In the genomic region with DNA sequence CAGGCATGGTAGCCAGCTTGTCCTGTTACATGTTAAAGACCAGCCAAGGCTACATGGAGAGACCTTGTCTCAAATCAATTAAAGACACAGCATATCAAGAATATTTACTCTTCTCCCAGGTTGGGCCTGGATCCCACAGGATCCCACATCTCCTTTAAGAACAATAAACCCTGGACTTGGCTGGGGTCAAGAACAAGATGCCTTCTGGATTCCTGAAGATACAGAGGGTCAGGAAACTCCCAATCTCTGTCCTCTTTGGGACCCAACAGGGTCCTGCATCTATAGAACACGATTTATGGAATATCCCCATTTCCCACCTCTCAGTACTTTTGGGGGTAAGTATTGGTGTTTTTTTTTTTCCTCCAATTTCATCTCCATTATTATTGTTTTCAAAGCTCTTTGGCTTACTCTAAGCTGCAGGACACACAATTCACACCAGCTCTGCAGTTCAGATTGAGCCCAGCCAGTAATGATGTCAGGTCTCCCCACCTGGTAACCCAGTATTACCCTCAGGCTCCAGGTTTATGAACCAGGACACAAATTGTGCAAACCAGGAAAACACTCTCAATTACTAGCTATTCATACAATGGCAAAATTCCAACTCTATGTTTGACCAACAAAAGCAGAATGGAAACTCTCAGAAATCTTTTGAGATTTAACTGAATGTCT, we compare ENCODE assay signal across 11 mouse cellular contexts. TPM values are rescaled to one million over a fixed set of nuclear protein-coding genes. Genes with fewer than 3 reads are reported as not detected.
DNase-seq lines count a peak whose midpoint lies in the region; ATAC-seq lines count a peak whose summit lies in the region.
"Had no signal": no experiment of that assay in that cellular context is flagged by ENCODE, and none has a peak within 500 bp of the region (broad histone marks: within the 10 kb centered on the region; RNA-seq: fewer than 3 reads in every experiment).

No protein-coding gene starts in this region.

- no peak overlapping the region for H3K27ac ChIP-seq in heart, embryonic 14.5 days (replicated peaks in 1 of 2; ENCODE audit: control insufficient read depth in 1 of 2, insufficient read depth in 1 of 2, low read depth in 2 of 2, low read length in 2 of 2)
- peak overlapping the region; percentile 93 for H3K27ac ChIP-seq in embryonic facial prominence, embryonic 10.5 days (replicated peaks)
- H3K27ac ChIP-seq in limb, embryonic 12.5 days = peak overlapping the region; percentile 93

- peaks cover 13% of the 10 kb centered on the region for H3K36me3 ChIP-seq in heart, embryonic 14.5 days (ENCODE audit: control insufficient read depth, insufficient read depth, low read length)
- H3K36me3 ChIP-seq in embryonic facial prominence, embryonic 10.5 days (replicated peaks) = peaks cover 23% of the 10 kb centered on the region
- H3K36me3 ChIP-seq in limb, embryonic 12.5 days = peaks cover 15% of the 10 kb centered on the region

- no peaks in the 10 kb centered on the region for H3K9me3 ChIP-seq in heart, embryonic 14.5 days (ENCODE audit: control insufficient read depth, low read length)
- no peaks in the 10 kb centered on the region for H3K9me3 ChIP-seq in embryonic facial prominence, embryonic 10.5 days
- no peaks in the 10 kb centered on the region for H3K9me3 ChIP-seq in limb, embryonic 12.5 days

- 44% methylated on average over 1 of the region's 1 CpGs for WGBS in heart, embryonic 14.5 days
- WGBS in embryonic facial prominence, embryonic 10.5 days = 46% methylated on average over 1 of the region's 1 CpGs
- WGBS in limb, embryonic 12.5 days = 51% methylated on average over 1 of the region's 1 CpGs

- intact Hi-C loops in heart, postnatal 36 days (cut with DNase I) = no loop called here

- DNase-seq in heart, postnatal 36 days = no peak
- DNase-seq in 3T3-L1 (ENCODE audit: low read depth, low spot score) = peak; percentile 37
- DNase-seq in embryonic facial prominence, embryonic 10.5 days (ENCODE audit: low spot score) = no peak
- no peak for DNase-seq in cerebellum, adult 9-10 months
- DNase-seq in cerebellum, adult 9-11 months = no peak
- DNase-seq: cerebellum, adult 11 months; gastrocnemius, adult 2 months had no signal

- H3K9ac ChIP-seq in heart, embryonic 14.5 days (ENCODE audit: low read length) = no peak overlapping the region
- no peak overlapping the region for H3K9ac ChIP-seq in limb, embryonic 12.5 days (replicated peaks)

- 0 out of 4 replicates have a peak overlapping the region, but pooled peaks of 1 of the 2 experiments have one; percentile 82 for H3K4me3 ChIP-seq in heart, embryonic 14.5 days (ENCODE audit: control insufficient read depth in 1 of 2, insufficient read depth in 1 of 2, low read depth in 1 of 2, low read length in 2 of 2)
- peak overlapping the region; percentile 71 for H3K4me3 ChIP-seq in embryonic facial prominence, embryonic 10.5 days
- H3K4me3 ChIP-seq in limb, embryonic 12.5 days (replicated peaks) = peak overlapping the region; percentile 71; the same call in 1 of the 2 replicates

- H3K4me2 ChIP-seq in heart, embryonic 14.5 days (ENCODE audit: low read length) = peak overlapping the region; percentile 90; the same call in 1 of the 2 replicates
- H3K4me2 ChIP-seq in limb, embryonic 12.5 days = peak overlapping the region; percentile 77

- no peaks in the 10 kb centered on the region for H3K27me3 ChIP-seq in heart, embryonic 14.5 days (ENCODE audit: control insufficient read depth, insufficient read depth, low read length)
- no peaks in the 10 kb centered on the region for H3K27me3 ChIP-seq in embryonic facial prominence, embryonic 10.5 days (replicated peaks; ENCODE audit: low read depth, poor library complexity, severe bottlenecking)
- H3K27me3 ChIP-seq in limb, embryonic 12.5 days = no peaks in the 10 kb centered on the region

- H3K4me1 ChIP-seq in heart, embryonic 14.5 days (ENCODE audit: control insufficient read depth in 2 of 2, insufficient read depth in 2 of 2, low read length in 2 of 2) = peaks cover 4 to 11% of the 10 kb centered on the region in 2 experiments
- peaks cover 17% of the 10 kb centered on the region for H3K4me1 ChIP-seq in embryonic facial prominence, embryonic 10.5 days
- peaks cover 8% of the 10 kb centered on the region for H3K4me1 ChIP-seq in limb, embryonic 12.5 days (replicated peaks)

- no peak for ATAC-seq in heart, embryonic 14.5 days (ENCODE audit: insufficient number of reproducible peaks, insufficient read depth, low FRiP score, low read depth)
- no peak for ATAC-seq in limb, embryonic 12.5 days (ENCODE audit: insufficient number of reproducible peaks, insufficient read depth, low FRiP score, low TSS enrichment, low read depth)
- ATAC-seq in megakaryocyte-erythroid progenitor cell, adult 5-6 weeks (replicated peaks; ENCODE audit: low FRiP score, low TSS enrichment, poor library complexity, severe bottlenecking) = no peak

RNA-seq across cellular contexts. Expression of gene 1810009A15Rik, which starts 1.6 kb away (rescaled TPM):
- 53.7 and 55.8 TPM in 2 replicates for polyA plus RNA-seq in heart, embryonic 14.5 days (2014; fragmentation: Nextera tagmentation; extraction: Ambion mirVana)
- total RNA-seq in heart, postnatal 36 days (2021) = 10 to 100 TPM; 18.7 to 20.4 TPM
- 159 and 167 TPM in 2 replicates for polyA plus RNA-seq in embryonic facial prominence, embryonic 10.5 days (2016; fragmentation: Nextera tagmentation; extraction: Ambion mirVana)
- 112 and 114 TPM in 2 replicates for polyA plus RNA-seq in limb, embryonic 12.5 days (2016; fragmentation: Nextera tagmentation; extraction: Ambion mirVana)
- 76.6 and 113 TPM in 2 replicates for total RNA-seq in megakaryocyte-erythroid progenitor cell, adult 5-6 weeks (2014; fragmentation: Nextera tagmentation)
- 94.2 and 120 TPM in 2 replicates for total RNA-seq in megakaryocyte-erythroid progenitor cell, adult 5-6 weeks (2017)

RNA-seq across cellular contexts. Expression of gene Gm49416, which starts 1.7 kb away (rescaled TPM):
- not detected in 2 replicates for polyA plus RNA-seq in heart, embryonic 14.5 days (2014; fragmentation: Nextera tagmentation; extraction: Ambion mirVana)
- total RNA-seq in heart, postnatal 36 days (2021) = not detected
- polyA plus RNA-seq in embryonic facial prominence, embryonic 10.5 days (2016; fragmentation: Nextera tagmentation; extraction: Ambion mirVana) = 0.59 and 0.96 TPM in 2 replicates
- not detected in 2 replicates for polyA plus RNA-seq in limb, embryonic 12.5 days (2016; fragmentation: Nextera tagmentation; extraction: Ambion mirVana)
- total RNA-seq in megakaryocyte-erythroid progenitor cell, adult 5-6 weeks (2014; fragmentation: Nextera tagmentation) = 2.5 and 25.7 TPM in 2 replicates
- not detected in 2 replicates for total RNA-seq in megakaryocyte-erythroid progenitor cell, adult 5-6 weeks (2017)

RNA-seq across cellular contexts. Expression of gene Gm49403, which starts 3.3 kb away (rescaled TPM):
- not detected in 2 replicates for polyA plus RNA-seq in heart, embryonic 14.5 days (2014; fragmentation: Nextera tagmentation; extraction: Ambion mirVana)
- total RNA-seq in heart, postnatal 36 days (2021) = not detected
- polyA plus RNA-seq in embryonic facial prominence, embryonic 10.5 days (2016; fragmentation: Nextera tagmentation; extraction: Ambion mirVana) = not detected in 2 replicates
- polyA plus RNA-seq in limb, embryonic 12.5 days (2016; fragmentation: Nextera tagmentation; extraction: Ambion mirVana) = not detected in 2 replicates
- not detected in 2 replicates for total RNA-seq in megakaryocyte-erythroid progenitor cell, adult 5-6 weeks (2014; fragmentation: Nextera tagmentation)
- total RNA-seq in megakaryocyte-erythroid progenitor cell, adult 5-6 weeks (2017) = not detected in 2 replicates
- total RNA-seq: gastrocnemius, adult 2 months; layer of hippocampus, adult 8-10 months had no signal

RNA-seq across cellular contexts. Expression of gene Lbhd1, which starts 3.5 kb away (rescaled TPM):
- 48.3 and 51.5 TPM in 2 replicates for polyA plus RNA-seq in heart, embryonic 14.5 days (2014; fragmentation: Nextera tagmentation; extraction: Ambion mirVana)
- 1 to 10 TPM; 1.7 to 3.4 TPM for total RNA-seq in heart, postnatal 36 days (2021)
- polyA plus RNA-seq in embryonic facial prominence, embryonic 10.5 days (2016; fragmentation: Nextera tagmentation; extraction: Ambion mirVana) = 115 and 118 TPM in 2 replicates
- 82.5 and 112 TPM in 2 replicates for polyA plus RNA-seq in limb, embryonic 12.5 days (2016; fragmentation: Nextera tagmentation; extraction: Ambion mirVana)
- total RNA-seq in megakaryocyte-erythroid progenitor cell, adult 5-6 weeks (2014; fragmentation: Nextera tagmentation) = 27.8 and 35.8 TPM in 2 replicates
- 18.0 and 18.4 TPM in 2 replicates for total RNA-seq in megakaryocyte-erythroid progenitor cell, adult 5-6 weeks (2017)

RNA-seq across cellular contexts. Expression of gene Ints5, which starts 5.8 kb away (rescaled TPM):
- 18.2 TPM in 2 replicates for polyA plus RNA-seq in heart, embryonic 14.5 days (2014; fragmentation: Nextera tagmentation; extraction: Ambion mirVana)
- total RNA-seq in heart, postnatal 36 days (2021) = 10 to 100 TPM; 11.5 to 13.6 TPM
- polyA plus RNA-seq in embryonic facial prominence, embryonic 10.5 days (2016; fragmentation: Nextera tagmentation; extraction: Ambion mirVana) = 59.0 and 60.9 TPM in 2 replicates
- polyA plus RNA-seq in limb, embryonic 12.5 days (2016; fragmentation: Nextera tagmentation; extraction: Ambion mirVana) = 48.9 and 51.3 TPM in 2 replicates
- 31.4 and 37.7 TPM in 2 replicates for total RNA-seq in megakaryocyte-erythroid progenitor cell, adult 5-6 weeks (2014; fragmentation: Nextera tagmentation)
- 16.6 and 17.1 TPM in 2 replicates for total RNA-seq in megakaryocyte-erythroid progenitor cell, adult 5-6 weeks (2017)

Comparison
In these comparisons a context has a peak if more than half of its experiments do, and no peak if none do; other contexts are left out.
1. H3K27ac ChIP-seq: peak in embryonic facial prominence, embryonic 10.5 days (single experiment) and limb, embryonic 12.5 days (single experiment); none in heart, embryonic 14.5 days (0 of 2).